Mouse (Mus musculus): ENCODE measurements at regions not wholly inside any gene's neighbourhood (a gene's known extent, or its start where the extent isn't known, plus 50 kb on each side); places are given as distances from the start of the nearest gene placed in this dataset.

- no peaks in the 10 kb centered on the region for H3K36me3 ChIP-seq (ENCODE audit: insufficient read depth)
- no peaks in the 10 kb centered on the region for H3K4me1 ChIP-seq (ENCODE audit: insufficient read depth)
- no peak for DNase-seq
- H3K27me3 ChIP-seq (ENCODE audit: insufficient read depth, low read length) = no peaks in the 10 kb centered on the region
- H3K9ac ChIP-seq = no peak overlapping the region
- no peaks in the 10 kb centered on the region for H3K9me3 ChIP-seq (ENCODE audit: low read length)
- ATAC-seq = no peak
- H3K4me2 ChIP-seq (ENCODE audit: low read depth) = no peak overlapping the region
- H3K27ac ChIP-seq (ENCODE audit: low read depth, low read length) = no peak overlapping the region
- no peak overlapping the region for H3K4me3 ChIP-seq (ENCODE audit: low read depth, low read length)
- 90% methylated on average over 10 of the region's 10 CpGs for WGBS
- no peak for TF ChIP-seq CTCF (IDR thresholded peaks at IDR 0.05; ENCODE audit: low read depth)
These were observed 80.3 kb downstream of the Snrpe start for GRCm38 (mm10) chr1:133529817-133530216.

GRCm38 (mm10) chr1:133527651-133528385 is 82.3 kb downstream of the Snrpe start:
- Histone ChIP-seq H3K27me3 (ENCODE audit: insufficient read depth, low read length) (no peaks in the 10 kb centered on the region), H3K4me3 (ENCODE audit: low read depth, low read length) (no peak overlapping the region), H3K4me1 (ENCODE audit: insufficient read depth) (no peaks in the 10 kb centered on the region), H3K27ac (ENCODE audit: low read depth, low read length) (no peak overlapping the region), H3K4me2 (ENCODE audit: low read depth) (no peak overlapping the region), H3K9me3 (ENCODE audit: low read length) (no peaks in the 10 kb centered on the region), H3K9ac (no peak overlapping the region), H3K36me3 (ENCODE audit: insufficient read depth) (no peaks in the 10 kb centered on the region)
- TF ChIP-seq CTCF (IDR thresholded peaks at IDR 0.05; ENCODE audit: low read depth) = no peak
- WGBS = 65% methylated on average over 7 of the region's 7 CpGs
- ATAC-seq = no peak
- no peak for DNase-seq

- H3K4me3 ChIP-seq (ENCODE audit: low read depth, low read length) = no peak overlapping the region
- H3K9ac ChIP-seq = no peak overlapping the region
- 90% methylated on average over 1 of the region's 1 CpGs for WGBS
- DNase-seq = no peak
- no peak for TF ChIP-seq CTCF (IDR thresholded peaks at IDR 0.05; ENCODE audit: low read depth)
- H3K27ac ChIP-seq (ENCODE audit: low read depth, low read length) = no peak overlapping the region
- no peaks in the 10 kb centered on the region for H3K9me3 ChIP-seq (ENCODE audit: low read length)
- no peaks in the 10 kb centered on the region for H3K4me1 ChIP-seq (ENCODE audit: insufficient read depth)
- ATAC-seq = no peak
- no peak overlapping the region for H3K4me2 ChIP-seq (ENCODE audit: low read depth)
- H3K36me3 ChIP-seq (ENCODE audit: insufficient read depth) = no peaks in the 10 kb centered on the region
- H3K27me3 ChIP-seq (ENCODE audit: insufficient read depth, low read length) = no peaks in the 10 kb centered on the region
These were observed 87.3 kb downstream of the Snrpe start for GRCm38 (mm10) chr1:133522825-133523224.

- Histone ChIP-seq H3K27me3 (ENCODE audit: insufficient read depth, low read length) (no peaks in the 10 kb centered on the region), H3K27ac (ENCODE audit: low read depth, low read length) (no peak overlapping the region), H3K36me3 (ENCODE audit: insufficient read depth) (no peaks in the 10 kb centered on the region), H3K9ac (no peak overlapping the region), H3K4me3 (ENCODE audit: low read depth, low read length) (no peak overlapping the region), H3K4me1 (ENCODE audit: insufficient read depth) (no peaks in the 10 kb centered on the region), H3K4me2 (ENCODE audit: low read depth) (no peak overlapping the region), H3K9me3 (ENCODE audit: low read length) (no peaks in the 10 kb centered on the region)
- 86% methylated on average over 8 of the region's 8 CpGs for WGBS
- ATAC-seq = no peak
- no peak for TF ChIP-seq CTCF (IDR thresholded peaks at IDR 0.05; ENCODE audit: low read depth)
- DNase-seq = no peak
These were observed 89.4 kb downstream of the Snrpe start for GRCm38 (mm10) chr1:133520652-133521051.

- no peak for ATAC-seq
- 95% methylated on average over 5 of the region's 5 CpGs for WGBS
- TF ChIP-seq CTCF (IDR thresholded peaks at IDR 0.05; ENCODE audit: low read depth) = no peak
These were observed 92.8 kb upstream of the Sox13 start for GRCm38 (mm10) chr1:133517020-133517419.

GRCm38 (mm10) chr1:133504116-133504515 is 79.9 kb upstream of the Sox13 start:
- Histone ChIP-seq H3K4me1 (ENCODE audit: insufficient read depth) (no peaks in the 10 kb centered on the region), H3K4me2 (ENCODE audit: low read depth) (no peak overlapping the region), H3K9ac (no peak overlapping the region), H3K9me3 (ENCODE audit: low read length) (no peaks in the 10 kb centered on the region), H3K27ac (ENCODE audit: low read depth, low read length) (no peak overlapping the region), H3K4me3 (ENCODE audit: low read depth, low read length) (no peak overlapping the region), H3K36me3 (ENCODE audit: insufficient read depth) (no peaks in the 10 kb centered on the region), H3K27me3 (ENCODE audit: insufficient read depth, low read length) (no peaks in the 10 kb centered on the region)
- no peak for DNase-seq
- no peak for TF ChIP-seq CTCF (IDR thresholded peaks at IDR 0.05; ENCODE audit: low read depth)
- ATAC-seq = no peak
- WGBS = 89% methylated on average over 3 of the region's 3 CpGs

More at GRCm38 (mm10) chr1:133517020-133517419, 92.8 kb upstream of the Sox13 start:
- H3K9ac ChIP-seq = no peak overlapping the region
- H3K27me3 ChIP-seq (ENCODE audit: insufficient read depth, low read length) = no peaks in the 10 kb centered on the region
- no peak overlapping the region for H3K4me3 ChIP-seq (ENCODE audit: low read depth, low read length)
- no peak for DNase-seq
- H3K4me2 ChIP-seq (ENCODE audit: low read depth) = no peak overlapping the region
- H3K36me3 ChIP-seq (ENCODE audit: insufficient read depth) = no peaks in the 10 kb centered on the region
- no peaks in the 10 kb centered on the region for H3K4me1 ChIP-seq (ENCODE audit: insufficient read depth)
- H3K27ac ChIP-seq (ENCODE audit: low read depth, low read length) = no peak overlapping the region
- H3K9me3 ChIP-seq (ENCODE audit: low read length) = no peaks in the 10 kb centered on the region

- H3K4me2 ChIP-seq (ENCODE audit: low read depth) = no peak overlapping the region
- H3K27me3 ChIP-seq (ENCODE audit: insufficient read depth, low read length) = no peaks in the 10 kb centered on the region
- H3K4me3 ChIP-seq (ENCODE audit: low read depth, low read length) = no peak overlapping the region
- H3K9ac ChIP-seq = no peak overlapping the region
- no peaks in the 10 kb centered on the region for H3K36me3 ChIP-seq (ENCODE audit: insufficient read depth)
- 80% methylated on average over 2 of the region's 2 CpGs for WGBS
- ATAC-seq (no peak), DNase-seq (no peak)
- no peaks in the 10 kb centered on the region for H3K4me1 ChIP-seq (ENCODE audit: insufficient read depth)
- TF ChIP-seq CTCF (IDR thresholded peaks at IDR 0.05; ENCODE audit: low read depth) = no peak
- H3K9me3 ChIP-seq (ENCODE audit: low read length) = no peaks in the 10 kb centered on the region
- H3K27ac ChIP-seq (ENCODE audit: low read depth, low read length) = no peak overlapping the region
These were observed 79.2 kb upstream of the Sox13 start for GRCm38 (mm10) chr1:133503336-133503735.
